Mouse (Mus musculus): ENCODE results near the gene Samhd1. TPM values are rescaled to one million over a fixed set of nuclear protein-coding genes. Genes with fewer than 3 reads are reported as not detected.

Samhd1 gene
- total RNA-seq, 1 experiment: 25.7 TPM

DNA sequence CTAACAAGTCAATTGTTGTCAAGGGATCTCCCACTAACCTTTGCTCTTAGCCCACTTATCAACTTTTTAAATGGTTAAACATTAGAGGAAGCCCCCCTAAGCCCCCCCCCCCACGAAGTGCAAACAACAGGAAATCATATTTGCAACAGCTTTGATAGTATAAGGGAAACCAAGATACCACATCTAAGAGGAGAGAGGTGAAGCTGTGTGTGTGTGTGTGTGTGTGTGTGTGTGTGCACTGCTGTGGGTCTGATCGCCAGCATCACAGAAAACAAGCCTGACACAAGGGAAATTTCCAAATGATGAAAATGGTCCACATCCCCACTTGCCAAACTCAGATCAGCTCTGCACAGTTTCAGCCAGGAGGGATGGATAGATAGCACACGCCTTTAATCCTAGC, 16.0 kb downstream of the Samhd1 start:
- no peak for TF ChIP-seq ZNF384 (IDR thresholded peaks at IDR 0.05; ENCODE audit: low read depth, low read length)
- no peak for TF ChIP-seq CHD2 (IDR thresholded peaks at IDR 0.05; ENCODE audit: low read depth, low read length)
- no peak for TF ChIP-seq HCFC1 (IDR thresholded peaks at IDR 0.05; ENCODE audit: borderline replicate concordance, insufficient read depth, low read length)
- no peak for TF ChIP-seq ZC3H11A (IDR thresholded peaks at IDR 0.05; ENCODE audit: borderline replicate concordance, low read depth, low read length)
- TF ChIP-seq MAFK (IDR thresholded peaks at IDR 0.05; ENCODE audit: insufficient read depth, low read depth, low read length): no peak
- Histone ChIP-seq H3K9me3 (ENCODE audit: control insufficient read depth, insufficient read depth, low read depth, low read length) (no peaks in the 10 kb centered on the region), H3K27ac (ENCODE audit: insufficient read depth, low read depth, low read length, poor library complexity, severe bottlenecking) (no peak overlapping the region), H3K36me3 (ENCODE audit: control insufficient read depth, insufficient read depth, low read length, poor library complexity, severe bottlenecking) (peaks cover 3% of the 10 kb centered on the region; the same call in 1 of the 2 replicates), H3K9ac (ENCODE audit: insufficient read depth, low read depth, low read length, poor library complexity, severe bottlenecking) (no peak overlapping the region), H3K4me3 (ENCODE audit: insufficient read depth in 1 of 2, low read depth in 1 of 2, low read length in 2 of 2, poor library complexity in 1 of 2, severe bottlenecking in 1 of 2) (no peak overlapping the region), H3K4me1 (ENCODE audit: control insufficient read depth in 2 of 2, insufficient read depth in 2 of 2, low read length in 2 of 2, poor library complexity in 1 of 2) (no peaks in the 10 kb centered on the region)
- DNase-seq (ENCODE audit: low read depth, low spot score): no peak
- in situ Hi-C loops (cut with MboI; ENCODE audit: low sequenced_read_pairs in 2 of 2, unreplicated experiment in 2 of 2): no loop called here

DNA sequence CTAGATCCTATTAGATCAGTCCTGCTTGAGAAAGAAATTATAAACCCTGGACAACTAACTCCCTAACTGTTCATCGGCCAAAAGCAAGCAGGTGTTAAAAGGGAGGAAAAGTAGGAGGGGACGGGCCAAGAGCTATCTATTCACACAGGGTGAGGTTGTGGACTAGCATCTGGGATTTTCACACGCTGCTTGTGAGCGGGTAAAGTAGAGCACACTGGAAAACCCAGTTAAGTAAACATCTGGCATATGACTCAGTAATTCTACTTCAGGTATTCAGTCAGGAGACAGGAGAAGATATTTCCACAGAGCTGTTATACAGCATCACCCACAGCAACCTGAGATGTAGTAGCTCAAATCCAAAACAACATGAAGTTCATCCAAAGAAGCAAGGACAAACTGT, 16.5 kb downstream of the Samhd1 start:
- no peak overlapping the region for H3K9ac ChIP-seq (ENCODE audit: insufficient read depth, low read depth, low read length, poor library complexity, severe bottlenecking)
- no peak overlapping the region for H3K27ac ChIP-seq (ENCODE audit: insufficient read depth, low read depth, low read length, poor library complexity, severe bottlenecking)
- 0 out of 4 replicates have a peak, but pooled peaks cover 0 to under 1% of the 10 kb centered on the region in 2 experiments for H3K4me1 ChIP-seq (ENCODE audit: control insufficient read depth in 2 of 2, insufficient read depth in 2 of 2, low read length in 2 of 2, poor library complexity in 1 of 2)
- no peak overlapping the region for H3K4me3 ChIP-seq (ENCODE audit: insufficient read depth in 1 of 2, low read depth in 1 of 2, low read length in 2 of 2, poor library complexity in 1 of 2, severe bottlenecking in 1 of 2)
- H3K36me3 ChIP-seq (ENCODE audit: control insufficient read depth, insufficient read depth, low read length, poor library complexity, severe bottlenecking): peaks cover 3% of the 10 kb centered on the region; the same call in 1 of the 2 replicates
- no peaks in the 10 kb centered on the region for H3K9me3 ChIP-seq (ENCODE audit: control insufficient read depth, insufficient read depth, low read depth, low read length)
- in situ Hi-C loops (cut with MboI; ENCODE audit: low sequenced_read_pairs in 2 of 2, unreplicated experiment in 2 of 2): no loop called here
- TF ChIP-seq MAFK (IDR thresholded peaks at IDR 0.05; ENCODE audit: insufficient read depth, low read depth, low read length) (no peak), ZNF384 (IDR thresholded peaks at IDR 0.05; ENCODE audit: low read depth, low read length) (no peak), ZC3H11A (IDR thresholded peaks at IDR 0.05; ENCODE audit: borderline replicate concordance, low read depth, low read length) (no peak), HCFC1 (IDR thresholded peaks at IDR 0.05; ENCODE audit: borderline replicate concordance, insufficient read depth, low read length) (no peak), CHD2 (IDR thresholded peaks at IDR 0.05; ENCODE audit: low read depth, low read length) (no peak)
- no peak for DNase-seq (ENCODE audit: low read depth, low spot score)

DNA sequence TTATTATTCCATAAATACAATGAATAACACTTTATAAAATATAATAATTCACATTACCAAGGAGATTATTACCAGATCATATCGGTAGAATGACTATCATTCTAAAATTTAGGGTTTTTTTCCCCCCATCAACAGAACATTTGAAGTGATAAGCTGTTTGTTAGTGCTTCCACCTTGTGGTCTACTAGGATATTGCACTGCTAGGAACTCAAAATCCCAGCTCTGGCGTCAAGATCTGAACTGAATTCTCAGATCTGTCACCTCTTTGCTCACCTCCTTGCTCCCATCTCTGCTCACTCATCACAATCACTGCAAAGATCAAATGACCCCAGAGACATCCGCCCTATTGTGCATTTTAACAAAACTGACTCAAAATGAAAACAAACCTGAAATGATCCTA, 18.1 kb downstream of the Samhd1 start:
- Histone ChIP-seq H3K4me3 (ENCODE audit: insufficient read depth in 1 of 2, low read depth in 1 of 2, low read length in 2 of 2, poor library complexity in 1 of 2, severe bottlenecking in 1 of 2) (no peak overlapping the region), H3K9me3 (ENCODE audit: control insufficient read depth, insufficient read depth, low read depth, low read length) (no peaks in the 10 kb centered on the region), H3K27ac (ENCODE audit: insufficient read depth, low read depth, low read length, poor library complexity, severe bottlenecking) (no peak overlapping the region), H3K9ac (ENCODE audit: insufficient read depth, low read depth, low read length, poor library complexity, severe bottlenecking) (no peak overlapping the region), H3K36me3 (ENCODE audit: control insufficient read depth, insufficient read depth, low read length, poor library complexity, severe bottlenecking) (peaks cover 5% of the 10 kb centered on the region; the same call in 1 of the 2 replicates), H3K4me1 (ENCODE audit: control insufficient read depth in 2 of 2, insufficient read depth in 2 of 2, low read length in 2 of 2, poor library complexity in 1 of 2) (0 out of 4 replicates have a peak, but pooled peaks cover 0 to 2% of the 10 kb centered on the region in 2 experiments)
- DNase-seq (ENCODE audit: low read depth, low spot score): no peak
- TF ChIP-seq HCFC1 (IDR thresholded peaks at IDR 0.05; ENCODE audit: borderline replicate concordance, insufficient read depth, low read length): no peak
- in situ Hi-C loops (cut with MboI; ENCODE audit: low sequenced_read_pairs in 2 of 2, unreplicated experiment in 2 of 2): no loop called here

GRCm38 (mm10) chr2:157108236-157108635, 26.8 kb downstream of the Samhd1 start:
- no peak for TF ChIP-seq CHD2 (IDR thresholded peaks at IDR 0.05; ENCODE audit: low read depth, low read length)
- no peak for TF ChIP-seq HCFC1 (IDR thresholded peaks at IDR 0.05; ENCODE audit: borderline replicate concordance, insufficient read depth, low read length)
- no peak for DNase-seq (ENCODE audit: low read depth, low spot score)
- Histone ChIP-seq H3K9me3 (ENCODE audit: control insufficient read depth, insufficient read depth, low read depth, low read length) (no peaks in the 10 kb centered on the region), H3K36me3 (ENCODE audit: control insufficient read depth, insufficient read depth, low read length, poor library complexity, severe bottlenecking) (peaks cover 4% of the 10 kb centered on the region; the same call in 1 of the 2 replicates), H3K4me3 (ENCODE audit: insufficient read depth in 1 of 2, low read depth in 1 of 2, low read length in 2 of 2, poor library complexity in 1 of 2, severe bottlenecking in 1 of 2) (no peak overlapping the region), H3K4me1 (ENCODE audit: control insufficient read depth in 2 of 2, insufficient read depth in 2 of 2, low read length in 2 of 2, poor library complexity in 1 of 2) (no peaks in the 10 kb centered on the region), H3K9ac (ENCODE audit: insufficient read depth, low read depth, low read length, poor library complexity, severe bottlenecking) (no peak overlapping the region), H3K27ac (ENCODE audit: insufficient read depth, low read depth, low read length, poor library complexity, severe bottlenecking) (no peak overlapping the region)
- in situ Hi-C loops (cut with MboI; ENCODE audit: low sequenced_read_pairs in 2 of 2, unreplicated experiment in 2 of 2): no loop called here

DNA sequence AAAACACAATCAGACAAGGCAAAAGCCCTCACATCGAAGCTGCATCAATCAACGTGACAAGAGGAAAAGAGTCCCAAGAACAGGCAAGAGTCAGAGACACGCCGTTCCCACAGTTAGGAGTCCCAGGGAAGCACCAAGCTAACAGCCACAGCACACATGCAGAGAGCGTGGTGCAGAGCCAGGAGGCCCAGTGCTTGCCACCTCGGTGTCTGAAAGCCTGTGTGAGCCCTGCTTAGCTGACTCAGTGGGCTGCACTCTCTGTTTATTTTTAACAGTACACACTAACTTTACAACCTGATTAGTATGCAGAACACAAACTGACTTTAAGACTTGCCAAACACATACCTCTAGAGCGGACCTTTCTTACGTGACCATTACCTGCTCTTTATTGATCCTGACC, 30.6 kb downstream of the Samhd1 start:
- Histone ChIP-seq H3K36me3 (ENCODE audit: control insufficient read depth, insufficient read depth, low read length, poor library complexity, severe bottlenecking) (peaks cover 7% of the 10 kb centered on the region; the same call in 1 of the 2 replicates), H3K27ac (ENCODE audit: insufficient read depth, low read depth, low read length, poor library complexity, severe bottlenecking) (no peak overlapping the region)

More for the DNA sequence above, 30.6 kb downstream of the Samhd1 start:
- H3K4me3 ChIP-seq (ENCODE audit: insufficient read depth in 1 of 2, low read depth in 1 of 2, low read length in 2 of 2, poor library complexity in 1 of 2, severe bottlenecking in 1 of 2): no peak overlapping the region
- H3K9me3 ChIP-seq (ENCODE audit: control insufficient read depth, insufficient read depth, low read depth, low read length): no peaks in the 10 kb centered on the region
- DNase-seq (ENCODE audit: low read depth, low spot score): no peak
- in situ Hi-C loops (cut with MboI; ENCODE audit: low sequenced_read_pairs in 2 of 2, unreplicated experiment in 2 of 2): no loop called here
- TF ChIP-seq CHD2 (IDR thresholded peaks at IDR 0.05; ENCODE audit: low read depth, low read length) (no peak), ZNF384 (IDR thresholded peaks at IDR 0.05; ENCODE audit: low read depth, low read length) (no peak), HCFC1 (IDR thresholded peaks at IDR 0.05; ENCODE audit: borderline replicate concordance, insufficient read depth, low read length) (no peak), MAFK (IDR thresholded peaks at IDR 0.05; ENCODE audit: insufficient read depth, low read depth, low read length) (no peak), ZC3H11A (IDR thresholded peaks at IDR 0.05; ENCODE audit: borderline replicate concordance, low read depth, low read length) (no peak)
- peaks cover 3 to 6% of the 10 kb centered on the region in 2 experiments; a peak in 3 of 4 replicates for H3K4me1 ChIP-seq (ENCODE audit: control insufficient read depth in 2 of 2, insufficient read depth in 2 of 2, low read length in 2 of 2, poor library complexity in 1 of 2)
- no peak overlapping the region for H3K9ac ChIP-seq (ENCODE audit: insufficient read depth, low read depth, low read length, poor library complexity, severe bottlenecking)
